Mouse (Mus musculus) forebrain, embryonic 11.5 days (tissue): ENCODE measurements around the gene Atp2b1. TPM values are rescaled to one million over a fixed set of nuclear protein-coding genes. Genes with fewer than 3 reads are reported as not detected.
A peak's percentile ranks its signal among the peaks of the same experiment; 100 is the strongest.

Experiments used
- ATAC-seq: fragments of 200-750 bp; cut with Nextera tagmentation; replicated peaks from 2 replicates; pipeline ENCODE4 v1.8.0; 2017; ENCODE audit warnings: moderate TSS enrichment; ENCODE audit not compliant: low FRiP score
- DNase-seq: peaks from one replicate; pipeline ENCODE4 v3.0.0-alpha.2; 2017; ENCODE audit warnings: low spot score
- H3K27ac ChIP-seq: fragments of 300-500 bp; sonication (generic); 2 replicates; pipeline ENCODE4 v1.5.1; 2014; ENCODE audit warnings: low read depth, low read length
- H3K27me3 ChIP-seq: fragments of 300-500 bp; sonication (generic); 2 replicates; pipeline ENCODE4 v1.6.1; 2014; ENCODE audit warnings: mild to moderate bottlenecking, low read length, mixed read lengths; ENCODE audit not compliant: control insufficient read depth, insufficient read depth
- H3K36me3 ChIP-seq: fragments of 300-500 bp; sonication (generic); 2 replicates; pipeline ENCODE4 v1.6.1; 2014; ENCODE audit warnings: mild to moderate bottlenecking, low read length, moderate library complexity, mixed read lengths; ENCODE audit not compliant: control insufficient read depth, insufficient read depth
- H3K4me1 ChIP-seq: fragments of 300-500 bp; sonication (generic); replicated peaks from 2 replicates; pipeline ENCODE4 v1.6.1; 2014; ENCODE audit warnings: low read length, mixed read lengths; ENCODE audit not compliant: control insufficient read depth, insufficient read depth
- H3K4me2 ChIP-seq: fragments of 300-500 bp; sonication (generic); 2 replicates; pipeline ENCODE4 v1.6.1; 2014; ENCODE audit warnings: low read depth, mild to moderate bottlenecking, low read length, moderate library complexity, mixed read lengths; ENCODE audit not compliant: severe bottlenecking
- H3K4me3 ChIP-seq: fragments of 300-500 bp; sonication (generic); 2 replicates; pipeline ENCODE4 v1.5.1; 2014; ENCODE audit warnings: low read depth, low read length
- H3K9ac ChIP-seq: fragments of 300-500 bp; sonication (generic); 2 replicates; pipeline ENCODE4 v1.6.1; 2014; ENCODE audit warnings: low read length
- H3K9me3 ChIP-seq: fragments of 300-500 bp; sonication (generic); 2 replicates; pipeline ENCODE4 v1.6.1; 2016; ENCODE audit warnings: low read length, mixed read lengths; ENCODE audit not compliant: control insufficient read depth
- WGBS: fragments of 180-500 bp; shearing (Covaris S2); extraction: QIAGEN DNeasy Blood & Tissue Kit; methylation state at CpG from one replicate; pipeline ENCODE4 v1.1.7; 2014; 5-methylcytosine and 5-hydroxymethylcytosine counted together
- polyA plus RNA-seq: library from polyadenylated mRNA; unstranded; fragments of >200 nt; fragmentation: Nextera tagmentation; extraction: Ambion mirVana; gene quantifications from 2 replicates; pipeline ENCODE4 v1.2.1, GENCODE M21; 2014

Gene Atp2b1
- polyA plus RNA-seq, 1 experiment from 2014 or later: 81.8 TPM

DNA sequence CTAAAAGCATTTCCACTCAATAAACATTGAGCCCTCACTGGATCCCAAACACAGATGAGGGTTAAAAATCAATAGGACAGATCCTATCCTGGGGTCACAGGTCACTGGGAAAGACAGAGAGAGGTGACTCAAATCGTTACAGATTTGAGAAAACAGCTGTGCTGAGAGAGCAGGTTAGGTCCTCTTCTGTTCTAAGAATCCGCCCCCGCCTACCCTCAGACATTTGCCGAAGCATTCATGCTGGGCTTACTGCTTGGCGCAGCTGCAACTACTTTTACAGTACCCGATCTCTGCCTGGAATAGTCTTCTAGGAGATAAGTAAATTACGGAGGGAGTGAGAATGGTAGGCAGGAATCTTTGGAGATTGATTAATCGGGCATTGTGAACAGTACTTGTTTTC is 47.9 kb downstream of the Atp2b1 start:
- DNase-seq: no peak

DNA sequence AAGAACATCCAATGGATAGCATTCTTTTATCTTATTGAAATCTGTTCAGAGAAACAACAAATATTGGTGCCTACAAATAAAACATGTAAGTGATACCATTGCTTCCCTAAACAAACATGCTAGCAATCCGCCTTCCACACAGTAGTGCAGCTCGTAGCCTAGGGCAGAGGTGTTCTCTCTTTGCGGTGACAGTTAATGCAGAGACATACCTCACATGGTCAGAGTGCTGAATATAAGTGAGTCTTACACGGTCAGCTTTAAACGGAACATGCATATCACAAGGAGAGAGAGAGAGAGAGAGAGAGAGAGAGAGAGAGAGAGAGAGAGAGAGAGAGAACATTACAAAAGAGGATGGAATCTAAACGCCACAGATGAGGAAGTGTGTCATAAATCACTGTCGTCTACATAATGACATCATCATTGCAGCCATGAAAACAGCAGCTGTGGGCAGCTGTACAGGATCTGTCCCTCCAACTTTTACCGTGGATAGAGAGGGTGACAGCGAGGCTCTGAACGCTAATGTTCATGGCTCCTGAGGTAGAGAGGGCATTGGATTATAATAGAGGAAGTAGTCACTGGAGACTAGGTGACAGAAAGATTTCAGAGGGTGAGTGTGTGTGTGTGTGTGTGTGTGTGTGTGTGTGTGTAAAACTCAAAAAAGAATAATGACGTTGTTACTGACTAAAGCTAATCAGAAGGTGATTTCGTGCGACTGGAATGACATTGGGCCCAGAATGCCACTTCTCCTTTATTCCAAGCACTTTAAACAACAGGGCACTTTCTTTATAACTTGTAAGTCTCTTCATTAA is 52.4 kb downstream of the Atp2b1 start:
- 96% methylated on average over 13 of the region's 13 CpGs for WGBS

More for the DNA sequence above, 47.9 kb downstream of the Atp2b1 start:
- Histone ChIP-seq H3K9ac (no peak overlapping the region), H3K9me3 (no peaks in the 10 kb centered on the region), H3K4me2 (no peak overlapping the region), H3K36me3 (no peaks in the 10 kb centered on the region), H3K4me3 (no peak overlapping the region), H3K4me1 (no peaks in the 10 kb centered on the region), H3K27ac (no peak overlapping the region), H3K27me3 (no peaks in the 10 kb centered on the region)
- WGBS: 50% methylated on average over 8 of the region's 8 CpGs
- peak; percentile 40; the same call in 1 of the 2 replicates for ATAC-seq

DNA sequence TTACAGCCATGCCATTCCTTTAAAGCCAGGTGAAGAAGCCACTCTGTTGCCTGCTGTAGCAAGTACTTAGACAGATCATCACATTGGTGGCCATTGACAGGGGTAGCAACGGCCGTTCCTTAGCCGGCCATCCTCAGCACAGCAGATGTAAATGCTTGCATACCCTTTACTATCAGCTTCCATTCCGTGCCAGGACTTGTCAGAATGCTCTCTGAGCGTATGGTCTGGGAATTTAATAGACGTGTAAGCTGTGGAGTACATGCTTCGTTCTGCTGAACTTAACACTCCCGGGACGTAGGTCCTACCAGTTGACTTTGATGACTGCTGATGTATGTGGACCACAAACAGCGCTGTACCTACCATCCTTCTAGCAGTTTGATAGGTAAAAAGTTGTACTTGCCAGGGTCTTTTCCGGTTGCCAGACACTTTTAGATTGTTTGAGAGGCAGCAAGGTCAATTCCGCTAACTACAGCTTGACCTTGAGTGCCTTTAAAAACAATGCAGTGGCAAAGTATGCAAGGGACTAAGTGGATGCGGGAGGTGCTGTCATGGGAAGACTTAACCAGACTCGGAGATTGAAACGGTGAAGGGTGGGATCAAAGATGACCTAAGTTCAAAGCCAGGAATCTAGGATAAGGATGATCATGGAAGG is 53.2 kb downstream of the Atp2b1 start:
- 92% methylated on average over 15 of the region's 15 CpGs for WGBS
- ATAC-seq (no peak), DNase-seq (no peak)
- H3K4me3 ChIP-seq: no peak overlapping the region
- H3K9me3 ChIP-seq: no peaks in the 10 kb centered on the region
- H3K4me1 ChIP-seq: no peaks in the 10 kb centered on the region
- no peak overlapping the region for H3K9ac ChIP-seq
- H3K27me3 ChIP-seq: no peaks in the 10 kb centered on the region
- H3K36me3 ChIP-seq: no peaks in the 10 kb centered on the region
- no peak overlapping the region for H3K4me2 ChIP-seq
- H3K27ac ChIP-seq: no peak overlapping the region

More for the DNA sequence above, 52.4 kb downstream of the Atp2b1 start:
- H3K27ac ChIP-seq: no peak overlapping the region
- H3K4me2 ChIP-seq: no peak overlapping the region
- no peaks in the 10 kb centered on the region for H3K9me3 ChIP-seq
- H3K36me3 ChIP-seq: no peaks in the 10 kb centered on the region
- no peak for DNase-seq
- H3K9ac ChIP-seq: no peak overlapping the region
- no peak for ATAC-seq
- no peaks in the 10 kb centered on the region for H3K4me1 ChIP-seq
- no peaks in the 10 kb centered on the region for H3K27me3 ChIP-seq
- H3K4me3 ChIP-seq: no peak overlapping the region

DNA sequence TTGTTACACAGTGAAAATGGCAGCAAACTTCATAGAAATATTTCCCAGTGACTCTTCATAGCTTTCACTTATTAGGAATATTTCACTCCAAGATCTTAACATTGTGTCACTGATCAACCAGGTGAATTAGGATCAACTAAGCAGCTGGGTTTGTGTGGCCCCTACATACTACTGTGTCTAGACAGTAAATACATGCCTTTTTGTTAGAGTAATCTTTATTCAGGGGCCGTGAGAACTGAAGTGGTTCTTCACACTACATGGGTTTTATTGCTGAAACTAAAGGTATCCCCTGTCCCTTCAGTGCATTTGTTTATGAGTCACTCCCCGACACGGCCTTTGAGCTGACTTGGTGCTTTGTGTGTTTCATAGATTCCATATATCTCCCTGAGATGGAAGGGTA is 56.7 kb downstream of the Atp2b1 start:
- no peak for DNase-seq
- no peaks in the 10 kb centered on the region for H3K36me3 ChIP-seq
- H3K4me3 ChIP-seq: no peak overlapping the region
- ATAC-seq: no peak
- no peak overlapping the region for H3K27ac ChIP-seq
- H3K27me3 ChIP-seq: no peaks in the 10 kb centered on the region
- H3K9me3 ChIP-seq: no peaks in the 10 kb centered on the region
- WGBS: 95% methylated on average over 3 of the region's 3 CpGs
- H3K9ac ChIP-seq: no peak overlapping the region
- no peaks in the 10 kb centered on the region for H3K4me1 ChIP-seq
- H3K4me2 ChIP-seq: no peak overlapping the region

DNA sequence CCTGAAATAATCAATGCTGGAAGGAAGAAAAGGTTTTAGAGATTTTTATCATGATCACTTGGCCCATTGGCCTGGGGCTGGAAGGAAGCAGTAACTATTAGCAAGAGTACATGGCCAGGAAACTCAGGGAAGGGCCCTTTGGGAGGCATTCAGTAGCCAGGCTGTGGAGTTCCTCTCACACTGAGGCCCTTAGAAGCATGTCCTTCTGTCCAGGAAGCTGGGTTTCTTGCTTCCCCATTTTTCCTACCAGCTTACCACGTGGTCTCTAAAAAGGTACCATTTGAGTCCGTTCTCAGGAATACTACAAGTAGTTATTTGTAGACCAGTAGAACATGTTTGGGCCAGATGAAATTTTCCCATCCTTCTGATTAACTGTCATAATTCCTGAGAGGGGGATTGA is 58.2 kb downstream of the Atp2b1 start:
- no peak for ATAC-seq
- H3K27ac ChIP-seq: no peak overlapping the region

GRCm38 (mm10) chr10:98972912-98973605 is 58.9 kb downstream of the Atp2b1 start:
- no peaks in the 10 kb centered on the region for H3K36me3 ChIP-seq
- H3K27me3 ChIP-seq: no peaks in the 10 kb centered on the region
- ATAC-seq (no peak), DNase-seq (no peak)
- H3K9ac ChIP-seq: no peak overlapping the region
- H3K9me3 ChIP-seq: no peaks in the 10 kb centered on the region
- 76% methylated on average over 18 of the region's 18 CpGs for WGBS
- H3K4me3 ChIP-seq: no peak overlapping the region
- H3K4me2 ChIP-seq: no peak overlapping the region
- no peak overlapping the region for H3K27ac ChIP-seq
- H3K4me1 ChIP-seq: no peaks in the 10 kb centered on the region

More for the DNA sequence above, 58.2 kb downstream of the Atp2b1 start:
- Histone ChIP-seq H3K27me3 (no peaks in the 10 kb centered on the region), H3K9me3 (no peaks in the 10 kb centered on the region), H3K4me2 (no peak overlapping the region), H3K36me3 (no peaks in the 10 kb centered on the region), H3K4me1 (no peaks in the 10 kb centered on the region), H3K4me3 (no peak overlapping the region), H3K9ac (no peak overlapping the region)
- WGBS: 87% methylated on average over 2 of the region's 2 CpGs
- no peak for DNase-seq

GRCm38 (mm10) chr10:98974645-98975044 is 60.4 kb downstream of the Atp2b1 start:
- H3K9me3 ChIP-seq: no peaks in the 10 kb centered on the region
- H3K4me1 ChIP-seq: no peaks in the 10 kb centered on the region
- DNase-seq (no peak), ATAC-seq (no peak)
- H3K4me2 ChIP-seq: no peak overlapping the region
- no peak overlapping the region for H3K27ac ChIP-seq
- H3K36me3 ChIP-seq: no peaks in the 10 kb centered on the region
- H3K27me3 ChIP-seq: no peaks in the 10 kb centered on the region
- no peak overlapping the region for H3K9ac ChIP-seq
- 88% methylated on average over 3 of the region's 3 CpGs for WGBS
- no peak overlapping the region for H3K4me3 ChIP-seq

GRCm38 (mm10) chr10:98975611-98976010 is 61.4 kb downstream of the Atp2b1 start:
- H3K4me2 ChIP-seq: no peak overlapping the region
- no peak overlapping the region for H3K9ac ChIP-seq
- no peak overlapping the region for H3K27ac ChIP-seq
- no peak; the same call in 1 of the 2 replicates for ATAC-seq
- DNase-seq: no peak
- no peaks in the 10 kb centered on the region for H3K27me3 ChIP-seq
- 81% methylated on average over 6 of the region's 6 CpGs for WGBS
- H3K4me1 ChIP-seq: no peaks in the 10 kb centered on the region
- no peaks in the 10 kb centered on the region for H3K9me3 ChIP-seq
- no peak overlapping the region for H3K4me3 ChIP-seq
- no peaks in the 10 kb centered on the region for H3K36me3 ChIP-seq
